Mouse (Mus musculus) layer of hippocampus, adult 6 months (tissue): ENCODE data around the gene Invs. TPM values are rescaled to one million over a fixed set of nuclear protein-coding genes. Genes with fewer than 3 reads are reported as not detected.

ENCODE experiments used
- long read RNA-seq, 2 experiments: library from polyadenylated mRNA; unstranded; transcript quantifications; one replicate each; pipeline ENCODE4 v2.0.0; 2019 to 2020
- polyA plus RNA-seq: library from polyadenylated mRNA; unstranded; fragments of <200 nt; fragmentation: Nextera tagmentation; gene quantifications from 2 replicates; pipeline ENCODE4 v1.2.3, GENCODE M21; 2021

Invs gene
- 0.94 and 1.4 TPM in 2 replicates for polyA plus RNA-seq
- long read RNA-seq, experiment 1, partial matches to known transcripts = 0 of 3 reads
- long read RNA-seq, experiment 1, other reads (novel, unspliced or antisense) = 2 of 3 reads
- long read RNA-seq, experiment 2, full-length matches to known transcripts = 4 of 10 reads
- long read RNA-seq, experiment 2, partial matches to known transcripts = 2 of 10 reads
- long read RNA-seq, experiment 2, other reads (novel, unspliced or antisense) = 4 of 10 reads

DNA sequence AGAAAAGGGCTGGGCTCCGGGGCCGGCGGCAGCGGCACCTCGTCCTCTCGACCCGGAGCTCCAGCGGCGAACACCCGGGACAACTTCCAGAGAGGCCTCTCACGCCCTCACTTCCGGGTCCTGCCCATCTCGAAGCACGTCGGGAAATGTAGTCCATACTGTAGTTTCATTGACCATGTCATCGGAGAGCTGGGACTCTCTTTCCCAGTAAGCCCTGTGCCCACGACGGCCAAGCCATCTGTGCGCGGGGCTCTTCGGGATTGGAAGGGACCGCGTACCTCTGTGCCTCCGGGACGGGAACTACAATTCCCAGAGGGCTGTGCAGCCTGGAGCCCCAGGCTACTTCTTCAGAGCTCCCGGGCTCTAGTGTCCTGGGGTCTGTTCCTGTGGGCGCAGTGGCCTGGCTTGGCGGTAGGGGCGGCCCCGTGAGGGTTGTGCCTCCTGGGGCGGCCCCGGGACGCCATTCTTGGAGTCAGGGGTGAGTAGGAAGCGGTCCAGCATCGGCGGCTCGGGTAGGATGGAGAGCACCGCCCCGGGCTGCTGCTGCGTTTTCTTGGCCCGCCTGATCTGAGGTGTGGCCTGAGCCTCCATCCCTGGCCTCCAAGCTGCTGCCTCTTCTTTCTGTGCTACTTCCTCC lies at the start of gene Invs, which contains the start of gene Erp44:
TSS of gene Invs (plus strand) at position 263 of the 637 bp plus-strand sequence.
TSS of gene Erp44 (minus strand) at position 61 of the 637 bp plus-strand sequence.

DNA sequence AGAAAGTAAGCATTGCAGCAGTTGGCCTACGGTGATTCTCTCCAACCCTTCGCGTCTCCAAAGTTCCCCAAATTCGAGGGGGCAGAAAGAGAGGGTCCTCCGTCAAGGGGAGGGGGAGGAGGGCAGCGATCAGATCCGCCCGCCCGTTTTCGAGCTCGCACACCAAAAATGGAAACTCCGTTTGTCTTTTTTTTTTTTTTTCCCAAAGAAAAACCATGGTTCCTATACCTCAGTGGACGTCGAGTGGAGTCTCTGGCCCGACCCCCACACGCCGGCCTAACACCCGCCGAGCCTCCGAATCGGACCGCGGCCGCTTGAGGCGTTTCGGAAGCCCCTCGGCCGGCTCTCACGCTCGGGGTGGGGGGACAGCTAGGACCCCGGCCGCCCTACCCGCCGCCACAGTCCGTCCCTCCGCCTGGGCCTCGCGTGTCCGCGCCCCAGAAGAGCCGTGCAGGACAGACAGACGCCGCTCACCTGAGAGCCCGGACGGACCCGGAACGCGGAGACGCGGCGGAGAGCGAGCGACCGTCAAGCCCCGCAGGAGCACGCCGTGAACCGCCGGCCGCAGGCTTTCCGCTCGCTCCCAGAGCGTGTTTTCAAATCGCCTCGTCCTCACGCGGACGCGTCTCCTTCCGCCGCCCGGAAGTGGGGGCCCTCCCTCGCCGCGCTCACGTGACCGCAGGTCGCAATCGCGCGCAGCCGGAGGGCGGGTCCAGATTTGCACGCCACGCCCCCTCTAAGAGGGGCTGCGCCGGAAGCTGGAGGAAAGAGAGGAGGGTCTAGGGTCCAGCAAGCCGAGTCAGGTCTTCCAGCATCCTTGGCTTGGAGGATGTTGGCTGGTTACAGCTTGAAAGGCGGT lies 193.5 kb downstream of the Invs start, which contains the start of gene Tex10:
TSS of gene Tex10 (minus strand) at position 668 of the 859 bp plus-strand sequence.

Other genes starting within 250 kb of the Invs start
- gene Nr4a3, start 234.6 kb upstream of the Invs start, polyA plus RNA-seq = 28.4 and 39.4 TPM in 2 replicates
- gene Stx17, start 154.8 kb upstream of the Invs start, polyA plus RNA-seq = 15.4 and 16.1 TPM in 2 replicates
- gene Erp44, start 202 bp upstream of the Invs start, polyA plus RNA-seq = 34.0 and 35.3 TPM in 2 replicates
- gene Tex10, start 193.7 kb downstream of the Invs start, polyA plus RNA-seq = 11.0 and 12.7 TPM in 2 replicates